Mouse (Mus musculus) heart, embryonic 14.5 days (tissue): Measurements from ENCODE around the gene Ccdc181. TPM values are rescaled to one million over a fixed set of nuclear protein-coding genes. Genes with fewer than 3 reads are reported as not detected.

ENCODE experiments used
- ATAC-seq: fragments of 200-750 bp; cut with Nextera tagmentation; 2 replicates; pipeline ENCODE4 v1.8.0; 2017; ENCODE audit warnings: low read depth, moderate TSS enrichment; ENCODE audit not compliant: insufficient number of reproducible peaks, insufficient read depth, low FRiP score
- H3K27ac ChIP-seq, 2 experiments: fragments of 200-500 bp in 1 of 2; fragments of 300-500 bp in 1 of 2; sonication (generic) in 1 of 2; replicated peaks in 1 of 2; 2 replicates each; pipeline ENCODE4 v1.5.1; 2012 to 2014; ENCODE audit warnings: low read depth in 2 of 2, low read length in 2 of 2, control low read depth in 1 of 2, mild to moderate bottlenecking in 1 of 2, mixed read lengths in 1 of 2; ENCODE audit not compliant: control insufficient read depth in 1 of 2, insufficient read depth in 1 of 2
- H3K27me3 ChIP-seq: fragments of 300-500 bp; sonication (generic); 2 replicates; pipeline ENCODE4 v1.6.1; 2014; ENCODE audit warnings: mild to moderate bottlenecking, low read length, control low read depth; ENCODE audit not compliant: control insufficient read depth, insufficient read depth
- H3K36me3 ChIP-seq: fragments of 300-500 bp; sonication (generic); 2 replicates; pipeline ENCODE4 v1.6.1; 2014; ENCODE audit warnings: mild to moderate bottlenecking, control low read depth, low read length, mixed read lengths; ENCODE audit not compliant: control insufficient read depth, insufficient read depth
- H3K4me1 ChIP-seq, 2 experiments: fragments of 200-500 bp in 1 of 2; fragments of 300-500 bp in 1 of 2; sonication (generic) in 1 of 2; 2 replicates each; pipeline ENCODE4 v1.6.1; 2012 to 2014; ENCODE audit warnings: low read length in 2 of 2, control low read depth in 1 of 2, mixed read lengths in 1 of 2; ENCODE audit not compliant: control insufficient read depth in 2 of 2, insufficient read depth in 2 of 2
- H3K4me2 ChIP-seq: fragments of 300-500 bp; sonication (generic); 2 replicates; pipeline ENCODE4 v1.6.1; 2014; ENCODE audit warnings: mild to moderate bottlenecking, low read length
- H3K4me3 ChIP-seq, 2 experiments: fragments of 200-500 bp in 1 of 2; fragments of 300-500 bp in 1 of 2; sonication (generic) in 1 of 2; 2 replicates each; pipeline ENCODE4 v1.5.1; 2012 to 2014; ENCODE audit warnings: low read length in 2 of 2, mild to moderate bottlenecking in 2 of 2, control low read depth in 1 of 2, low read depth in 1 of 2, moderate library complexity in 1 of 2; ENCODE audit not compliant: control insufficient read depth in 1 of 2, insufficient read depth in 1 of 2
- H3K9ac ChIP-seq: fragments of 300-500 bp; sonication (generic); 2 replicates; pipeline ENCODE4 v1.6.1; 2014; ENCODE audit warnings: mild to moderate bottlenecking, low read length
- H3K9me3 ChIP-seq: fragments of 300-500 bp; sonication (generic); 2 replicates; pipeline ENCODE4 v1.6.1; 2016; ENCODE audit warnings: low read length, control low read depth; ENCODE audit not compliant: control insufficient read depth
- WGBS: fragments of 180-500 bp; shearing (Covaris S2); extraction: QIAGEN DNeasy Blood & Tissue Kit; methylation state at CpG from one replicate; pipeline ENCODE4 v1.1.7; 2014; 5-methylcytosine and 5-hydroxymethylcytosine counted together
- polyA plus RNA-seq: library from polyadenylated mRNA; unstranded; fragments of >200 nt; fragmentation: Nextera tagmentation; extraction: Ambion mirVana; gene quantifications from 2 replicates; pipeline ENCODE4 v1.2.1, GENCODE M21; 2014

The Ccdc181 gene
- polyA plus RNA-seq, 1 experiment from 2014 or later = 10.2 TPM

GRCm38 (mm10) chr1:164260171-164261028 is 15.0 kb upstream of the Ccdc181 start:
- Histone ChIP-seq H3K4me3 (no peak overlapping the region), H3K9ac (no peak overlapping the region), H3K4me2 (no peak overlapping the region), H3K9me3 (no peaks in the 10 kb centered on the region), H3K27me3 (no peaks in the 10 kb centered on the region), H3K4me1 (peaks cover 0 to 4% of the 10 kb centered on the region in 2 experiments; a peak in 2 of 4 replicates), H3K36me3 (peaks cover 43% of the 10 kb centered on the region), H3K27ac (no peak overlapping the region)
- ATAC-seq = no peak
- 79% methylated on average over 16 of the region's 16 CpGs for WGBS

DNA sequence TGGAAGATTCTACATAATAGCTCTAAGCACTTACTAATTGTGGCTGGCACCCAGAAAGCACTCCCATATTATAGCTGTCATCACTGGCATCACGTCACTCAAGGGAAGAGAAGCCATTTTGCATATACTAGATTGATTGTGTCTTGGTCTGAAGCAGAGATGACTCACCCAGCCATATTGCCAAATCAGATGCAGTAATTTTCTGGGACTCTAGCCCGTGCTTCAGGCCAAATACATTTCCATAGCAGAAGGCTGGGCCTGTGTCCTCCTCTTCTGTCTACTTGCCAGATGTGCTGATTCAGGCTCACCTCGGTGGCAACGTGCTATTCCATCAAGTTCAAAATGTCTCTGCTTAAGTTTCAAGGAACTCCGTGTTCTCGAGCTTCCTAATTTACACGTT is 13.8 kb upstream of the Ccdc181 start:
- no peak overlapping the region for H3K4me3 ChIP-seq
- H3K4me1 ChIP-seq = peaks cover 0 to 4% of the 10 kb centered on the region in 2 experiments; a peak in 2 of 4 replicates
- H3K9ac ChIP-seq = no peak overlapping the region
- H3K9me3 ChIP-seq = no peaks in the 10 kb centered on the region
- no peaks in the 10 kb centered on the region for H3K27me3 ChIP-seq
- WGBS = 75% methylated on average over 7 of the region's 7 CpGs
- ATAC-seq = no peak
- H3K27ac ChIP-seq = no peak overlapping the region
- peaks cover 43% of the 10 kb centered on the region for H3K36me3 ChIP-seq
- H3K4me2 ChIP-seq = no peak overlapping the region

DNA sequence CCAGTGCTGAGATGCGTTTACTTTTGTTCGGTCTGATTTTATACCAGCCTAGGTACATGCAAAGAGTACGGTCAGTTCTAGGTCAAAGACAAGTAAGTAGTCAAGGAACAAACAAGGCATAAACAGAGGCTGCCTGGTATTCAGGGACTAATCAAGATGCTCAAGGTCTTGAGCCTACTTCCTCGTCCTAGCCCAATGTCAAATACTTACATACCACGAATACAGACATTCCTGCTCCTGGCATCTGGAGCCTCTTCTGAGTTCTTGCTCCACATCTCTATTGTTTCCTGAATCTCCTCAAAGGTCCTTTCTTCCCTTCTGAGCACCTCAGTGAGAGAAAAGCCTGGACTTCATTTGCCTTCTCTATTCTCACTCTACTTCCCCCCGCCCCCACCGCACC is 4.4 kb upstream of the Ccdc181 start:
- WGBS = 83% methylated on average over 7 of the region's 7 CpGs
- H3K9ac ChIP-seq = no peak overlapping the region
- H3K4me3 ChIP-seq = no peak overlapping the region
- H3K36me3 ChIP-seq = no peaks in the 10 kb centered on the region
- H3K9me3 ChIP-seq = no peaks in the 10 kb centered on the region
- H3K27ac ChIP-seq = no peak overlapping the region
- no peaks in the 10 kb centered on the region for H3K4me1 ChIP-seq
- H3K4me2 ChIP-seq = no peak overlapping the region
- H3K27me3 ChIP-seq = no peaks in the 10 kb centered on the region
- no peak for ATAC-seq

- H3K4me3 ChIP-seq = no peak overlapping the region
- no peaks in the 10 kb centered on the region for H3K27me3 ChIP-seq
- 66% methylated on average over 6 of the region's 6 CpGs for WGBS
- no peak for ATAC-seq
- H3K4me2 ChIP-seq = no peak overlapping the region
- no peaks in the 10 kb centered on the region for H3K36me3 ChIP-seq
- no peak overlapping the region for H3K27ac ChIP-seq
- H3K4me1 ChIP-seq = no peaks in the 10 kb centered on the region
- H3K9me3 ChIP-seq = no peaks in the 10 kb centered on the region
- no peak overlapping the region for H3K9ac ChIP-seq
These were observed 1.7 kb upstream of the Ccdc181 start for GRCm38 (mm10) chr1:164273659-164274058.

DNA sequence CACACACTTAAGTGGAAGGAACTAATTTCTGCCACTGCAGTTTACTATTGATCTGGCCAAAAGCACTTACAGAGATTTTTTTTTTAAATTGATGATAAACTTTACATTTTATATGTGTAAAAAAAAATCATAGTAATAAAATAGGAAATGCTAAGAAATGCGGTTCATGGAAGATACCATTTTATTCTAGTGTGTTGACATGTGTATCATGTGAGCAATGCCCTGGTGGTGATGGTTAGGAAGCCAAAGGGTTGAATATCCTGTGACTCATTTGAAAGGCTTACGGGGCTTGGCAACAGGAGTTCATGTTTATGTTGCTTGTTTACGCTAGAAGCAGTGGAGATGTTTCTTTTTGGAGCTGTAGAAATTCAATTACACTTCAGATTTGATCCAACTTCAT is 1.2 kb downstream of the Ccdc181 start:
- 80% methylated on average over 3 of the region's 3 CpGs for WGBS
- H3K4me1 ChIP-seq = no peaks in the 10 kb centered on the region
- H3K9me3 ChIP-seq = no peaks in the 10 kb centered on the region
- no peak overlapping the region for H3K9ac ChIP-seq
- no peak overlapping the region for H3K27ac ChIP-seq
- H3K27me3 ChIP-seq = no peaks in the 10 kb centered on the region
- H3K36me3 ChIP-seq = peaks cover 5% of the 10 kb centered on the region; the same call in 1 of the 2 replicates
- no peak for ATAC-seq
- no peak overlapping the region for H3K4me2 ChIP-seq
- H3K4me3 ChIP-seq = no peak overlapping the region

DNA sequence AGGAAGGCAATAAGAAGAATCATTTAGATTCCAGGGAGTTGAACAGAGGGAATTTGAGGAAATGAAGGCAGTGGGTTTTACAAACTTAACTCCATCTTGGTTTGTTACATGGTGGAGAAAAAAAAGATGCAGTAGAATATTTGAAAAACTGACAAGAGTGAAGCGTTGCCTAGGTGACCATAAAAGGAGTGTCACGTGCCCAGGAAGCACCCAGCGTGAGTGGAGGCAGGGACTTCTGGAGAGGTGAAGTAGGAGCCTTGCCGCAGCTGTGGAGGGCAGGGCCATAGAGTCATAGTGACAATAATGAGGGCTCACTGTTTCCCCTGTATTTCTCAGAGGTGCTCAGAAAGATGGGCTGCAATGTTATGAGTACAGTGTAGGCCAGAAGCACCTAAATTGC is 3.9 kb downstream of the Ccdc181 start:
- WGBS = 59% methylated on average over 4 of the region's 4 CpGs

DNA sequence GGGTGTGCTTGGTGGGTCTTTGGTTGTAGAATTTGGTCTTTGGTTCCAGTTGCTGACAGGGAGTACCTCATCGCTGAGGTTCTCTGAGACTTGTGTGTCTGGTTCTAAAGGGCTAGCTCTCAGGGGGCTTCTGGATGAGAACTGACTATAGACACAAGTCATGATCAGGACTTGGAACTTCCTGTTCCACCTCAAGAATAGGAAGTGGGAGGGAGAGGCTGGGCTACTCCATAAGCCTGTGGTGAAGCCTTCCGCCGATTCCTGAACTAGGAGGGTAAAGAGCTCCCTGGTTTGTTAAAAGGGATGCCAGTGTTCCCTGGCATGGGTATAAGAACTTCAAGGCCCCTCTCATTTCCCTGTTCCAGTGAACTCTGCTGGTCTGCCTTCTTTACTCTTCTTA is 8.6 kb downstream of the Ccdc181 start:
- peaks cover 9% of the 10 kb centered on the region; the same call in 1 of the 2 replicates for H3K36me3 ChIP-seq
- no peaks in the 10 kb centered on the region for H3K27me3 ChIP-seq
- H3K9me3 ChIP-seq = no peaks in the 10 kb centered on the region
- no peak overlapping the region for H3K4me2 ChIP-seq
- ATAC-seq = no peak
- H3K27ac ChIP-seq = no peak overlapping the region
- 88% methylated on average over 3 of the region's 3 CpGs for WGBS
- no peaks in the 10 kb centered on the region for H3K4me1 ChIP-seq
- H3K9ac ChIP-seq = no peak overlapping the region
- H3K4me3 ChIP-seq = no peak overlapping the region

More for the DNA sequence above, 3.9 kb downstream of the Ccdc181 start:
- H3K4me3 ChIP-seq = no peak overlapping the region
- H3K27me3 ChIP-seq = no peaks in the 10 kb centered on the region
- H3K4me1 ChIP-seq = no peaks in the 10 kb centered on the region
- no peaks in the 10 kb centered on the region for H3K9me3 ChIP-seq
- H3K36me3 ChIP-seq = peaks cover 9% of the 10 kb centered on the region; the same call in 1 of the 2 replicates
- no peak for ATAC-seq
- H3K27ac ChIP-seq = no peak overlapping the region
- H3K4me2 ChIP-seq = no peak overlapping the region
- H3K9ac ChIP-seq = no peak overlapping the region
